Mouse (Mus musculus) activated CD4-positive, CD25-positive, alpha-beta regulatory T cell, adult 4 months (primary cell): ENCODE results near the gene Slc6a9. TPM values are rescaled to one million over a fixed set of nuclear protein-coding genes. Genes with fewer than 3 reads are reported as not detected.

ENCODE experiments used
- ATAC-seq: one replicate; pipeline ENCODE4 v1.8.0; 2017
- polyA plus RNA-seq, 2 experiments: library from polyadenylated mRNA; unstranded; fragments of 100-300 nt; shearing (Covaris generic); gene quantifications; one replicate each; pipeline ENCODE4 v1.2.1; 2017

The Slc6a9 gene
- polyA plus RNA-seq, 2 experiments from 2014 or later: 0.51 TPM; not detected in 1

- no peak for ATAC-seq
Observed at GRCm38 (mm10) chr4:117882701-117883691, 48.7 kb downstream of the Slc6a9 start, which contains the start of gene B4galt2. B4galt2 (minus strand) TSS chr4:117883487.

- no peak for ATAC-seq
Observed at GRCm38 (mm10) chr4:117884146-117884545, 49.8 kb downstream of the Slc6a9 start.

- no peak for ATAC-seq
Observed at GRCm38 (mm10) chr4:117885093-117885492, 50.8 kb downstream of the Slc6a9 start.

- ATAC-seq: no peak
Observed at GRCm38 (mm10) chr4:117885994-117886393, 51.7 kb downstream of the Slc6a9 start.

GRCm38 (mm10) chr4:117886644-117887043, 52.3 kb downstream of the Slc6a9 start:
- no peak for ATAC-seq

GRCm38 (mm10) chr4:117887133-117887532, 52.8 kb downstream of the Slc6a9 start, which contains the start of gene Atp6v0b:
Atp6v0b (minus strand) TSS chr4:117887333.
- ATAC-seq: peak; percentile 88

- ATAC-seq: no peak
Observed at GRCm38 (mm10) chr4:117887920-117888319, 53.6 kb downstream of the Slc6a9 start.

- ATAC-seq: no peak
Observed at GRCm38 (mm10) chr4:117889471-117889870, 55.2 kb downstream of the Slc6a9 start.

GRCm38 (mm10) chr4:117890031-117890430, 55.7 kb downstream of the Slc6a9 start:
- no peak for ATAC-seq

- ATAC-seq: no peak
Observed at GRCm38 (mm10) chr4:117890750-117891149, 56.4 kb downstream of the Slc6a9 start.

- ATAC-seq: peak; percentile 89
Observed at GRCm38 (mm10) chr4:117891738-117892161, 57.4 kb downstream of the Slc6a9 start, which contains the start of gene Dph2. Dph2 (minus strand) TSS chr4:117892032.

GRCm38 (mm10) chr4:117893376-117893775, 59.1 kb downstream of the Slc6a9 start:
- no peak for ATAC-seq

GRCm38 (mm10) chr4:117894601-117895000, 60.3 kb downstream of the Slc6a9 start:
- no peak for ATAC-seq

- ATAC-seq: no peak
Observed at GRCm38 (mm10) chr4:117895339-117895738, 61.0 kb downstream of the Slc6a9 start.

- no peak for ATAC-seq
Observed at GRCm38 (mm10) chr4:117896031-117896430, 61.7 kb downstream of the Slc6a9 start.

- ATAC-seq: no peak
Observed at GRCm38 (mm10) chr4:117898111-117898510, 63.8 kb downstream of the Slc6a9 start.

GRCm38 (mm10) chr4:117904094-117904493, 69.8 kb downstream of the Slc6a9 start:
- no peak for ATAC-seq

GRCm38 (mm10) chr4:117904761-117905160, 70.5 kb downstream of the Slc6a9 start:
- ATAC-seq: no peak

GRCm38 (mm10) chr4:117906196-117906595, 71.9 kb downstream of the Slc6a9 start:
- ATAC-seq: no peak

- no peak for ATAC-seq
Observed at GRCm38 (mm10) chr4:117908834-117909453, 74.6 kb downstream of the Slc6a9 start.

- ATAC-seq: no peak
Observed at GRCm38 (mm10) chr4:117912131-117912561, 77.8 kb downstream of the Slc6a9 start.

- ATAC-seq: no peak
Observed at GRCm38 (mm10) chr4:117912685-117913273, 78.5 kb downstream of the Slc6a9 start.

- ATAC-seq: no peak
Observed at GRCm38 (mm10) chr4:117913421-117913820, 79.1 kb downstream of the Slc6a9 start.
